Mouse (Mus musculus) CD4-positive, CD25-positive, alpha-beta regulatory T cell, adult 2 months (primary cell): ENCODE data around the gene Sorbs1.

Source experiments
- DNase-seq: peaks from one replicate; pipeline ENCODE4 v3.0.0-alpha.2; 2012; ENCODE audit warnings: low read depth, low spot score

Gene Sorbs1

DNA sequence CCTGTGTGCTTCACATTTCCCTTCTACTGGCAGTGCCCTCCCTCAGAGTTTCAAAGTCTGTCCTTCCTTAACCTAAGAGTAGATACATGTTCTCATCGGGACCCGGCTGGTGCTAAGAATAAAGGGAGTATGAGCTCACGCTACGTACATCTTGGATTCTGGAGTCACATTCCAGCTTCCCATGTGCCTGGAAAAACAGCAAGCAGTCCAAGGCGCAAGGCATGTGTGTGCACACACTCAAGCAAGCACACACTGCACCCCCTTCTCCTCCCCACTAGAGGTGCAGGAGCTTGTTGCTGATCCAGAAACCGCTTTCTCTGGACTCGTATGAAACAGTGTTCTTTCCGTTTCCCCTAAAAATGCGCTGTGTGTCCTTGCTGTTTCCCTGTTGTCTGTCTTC is 210.7 kb downstream of the Sorbs1 start:
- no peak for DNase-seq

DNA sequence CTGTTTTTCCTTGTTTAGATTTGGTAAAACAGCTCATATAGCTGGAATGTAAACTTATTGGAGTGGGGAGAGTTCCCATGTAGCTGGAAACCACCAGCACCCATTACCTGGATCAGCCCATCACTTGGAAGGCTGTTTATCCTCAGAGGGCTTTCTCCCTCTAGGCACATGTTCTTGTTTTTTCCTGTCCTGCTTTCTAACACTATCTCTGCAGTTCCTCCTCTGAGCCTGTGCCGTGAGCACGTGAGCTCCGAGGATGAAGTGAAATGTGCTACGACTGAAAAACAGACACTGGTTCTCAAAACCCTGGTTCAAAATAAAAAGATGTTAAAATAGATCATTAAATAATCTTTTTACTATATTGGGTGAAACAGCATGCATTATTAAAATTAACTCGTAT is 211.1 kb downstream of the Sorbs1 start:
- no peak for DNase-seq

DNA sequence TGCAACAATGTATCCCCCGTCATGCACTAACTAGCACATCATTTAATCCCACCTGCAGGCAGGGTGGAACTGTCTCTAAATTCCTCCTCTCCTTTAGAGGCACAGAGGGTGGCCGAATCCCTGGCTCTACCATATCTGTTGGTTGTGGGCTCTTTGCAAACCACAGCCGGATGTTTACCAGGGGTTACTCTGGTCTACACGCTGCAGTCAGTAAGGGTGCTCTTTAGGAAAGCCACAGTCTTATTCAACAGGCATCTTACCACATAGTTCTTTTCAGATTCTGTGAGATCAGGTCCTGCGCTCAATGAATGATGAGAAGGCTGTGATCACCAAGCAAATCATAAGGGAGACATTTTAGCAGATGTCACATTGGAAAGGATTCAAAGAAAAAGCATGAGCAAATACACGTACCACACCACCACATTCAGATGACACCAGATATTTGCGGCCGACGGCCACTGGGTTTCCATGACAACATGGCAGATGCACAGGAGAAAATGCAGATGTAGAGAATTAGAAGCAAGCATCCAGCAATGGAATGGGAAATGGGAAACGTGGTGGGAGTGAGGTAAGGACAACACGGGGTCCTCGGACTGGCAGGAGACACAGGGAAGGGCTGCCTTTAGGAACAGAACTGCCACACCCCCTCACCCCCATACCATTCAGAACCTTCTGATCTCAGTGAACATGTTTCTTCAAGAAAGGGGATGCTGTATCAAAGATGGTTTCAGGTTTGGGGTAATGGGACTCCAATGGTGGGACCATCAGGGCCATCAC is 213.4 kb downstream of the Sorbs1 start:
- no peak for DNase-seq

DNA sequence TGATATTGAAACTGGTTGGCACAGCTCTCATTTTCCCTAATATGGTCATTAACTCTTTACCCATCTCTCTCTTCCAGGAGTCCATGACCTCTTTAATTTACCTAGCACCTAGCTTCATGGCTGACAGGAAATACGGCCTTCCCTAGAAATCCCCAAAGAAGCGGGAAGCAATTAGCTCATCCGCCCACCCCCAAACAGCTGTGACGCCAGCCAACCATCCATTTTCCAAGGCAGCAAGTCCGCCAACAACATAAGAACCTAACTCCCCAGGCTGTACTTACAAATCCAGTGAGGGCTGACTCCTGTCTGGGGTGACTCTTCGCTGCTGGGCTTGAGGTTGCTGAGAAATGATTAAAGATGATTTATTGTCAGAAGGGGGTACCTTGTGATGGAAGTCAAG is 214.4 kb downstream of the Sorbs1 start:
- no peak for DNase-seq

DNA sequence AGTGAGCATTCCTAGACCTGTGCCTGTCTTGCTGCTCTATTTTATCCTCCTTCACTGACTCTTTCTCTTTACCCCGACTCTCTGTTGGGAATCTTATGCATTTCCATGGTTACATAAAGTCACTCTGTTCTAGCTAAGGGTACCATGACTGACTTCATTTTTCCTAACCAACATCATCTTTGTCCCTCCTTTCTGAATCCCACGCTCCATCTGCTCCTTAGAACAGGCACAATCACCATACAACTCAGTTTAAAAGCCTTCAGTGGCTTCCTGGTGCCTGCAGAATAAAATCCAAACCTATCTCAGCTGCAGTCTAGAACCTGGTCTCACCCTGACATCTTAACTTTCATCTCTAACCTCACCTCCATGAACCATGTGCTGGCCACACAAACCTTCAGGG is 215.0 kb downstream of the Sorbs1 start:
- DNase-seq: no peak

DNA sequence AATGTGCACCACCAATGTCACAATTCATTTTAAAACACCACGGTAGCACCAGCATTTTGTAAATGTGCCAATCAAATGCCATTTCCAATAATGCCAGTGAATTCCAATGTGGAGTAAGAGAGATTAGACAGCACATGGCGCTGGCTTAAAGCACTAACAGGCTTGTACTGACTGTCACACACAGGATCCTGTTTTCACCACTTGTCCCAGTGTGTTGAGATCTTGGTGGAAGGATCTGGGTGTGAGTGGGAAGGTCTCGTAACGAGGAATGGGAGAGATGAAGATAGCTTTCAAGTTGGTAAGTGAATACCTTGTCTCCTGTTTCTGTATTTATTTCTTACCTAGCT is 215.8 kb downstream of the Sorbs1 start:
- DNase-seq: no peak

DNA sequence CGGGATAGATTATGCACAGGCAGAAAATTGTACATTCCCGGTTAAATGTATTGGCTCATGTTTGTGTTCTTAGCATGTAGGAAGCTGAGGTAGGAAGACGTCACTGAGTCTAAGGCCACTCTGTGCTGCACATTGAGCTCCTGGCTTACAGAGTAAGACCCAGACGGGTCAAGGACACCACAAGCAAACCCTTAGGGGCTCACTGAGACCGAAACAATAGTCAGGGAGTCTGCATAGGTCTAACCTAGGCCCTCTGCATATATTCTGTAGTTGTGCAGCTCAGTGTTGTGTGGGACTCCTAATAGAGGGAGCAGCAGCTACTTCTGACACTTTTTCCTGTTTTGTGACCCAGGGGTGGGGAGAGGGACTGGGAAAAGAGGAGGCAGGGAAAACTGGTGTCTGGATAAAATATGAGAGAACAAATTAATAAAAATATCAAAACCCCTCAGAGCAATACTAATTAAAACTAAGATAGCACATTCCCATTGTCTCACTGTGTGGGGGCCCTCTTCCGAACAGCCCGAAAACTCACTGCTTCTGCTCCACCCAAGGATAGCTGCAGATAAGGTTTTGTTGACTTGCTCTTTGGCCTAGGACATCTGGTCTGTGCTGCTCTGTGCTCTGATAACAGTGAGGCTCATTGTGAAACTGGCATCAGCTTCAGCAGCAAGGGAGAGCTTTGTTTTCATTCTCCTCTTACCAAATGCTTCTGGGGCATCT is 216.3 kb downstream of the Sorbs1 start:
- no peak for DNase-seq

DNA sequence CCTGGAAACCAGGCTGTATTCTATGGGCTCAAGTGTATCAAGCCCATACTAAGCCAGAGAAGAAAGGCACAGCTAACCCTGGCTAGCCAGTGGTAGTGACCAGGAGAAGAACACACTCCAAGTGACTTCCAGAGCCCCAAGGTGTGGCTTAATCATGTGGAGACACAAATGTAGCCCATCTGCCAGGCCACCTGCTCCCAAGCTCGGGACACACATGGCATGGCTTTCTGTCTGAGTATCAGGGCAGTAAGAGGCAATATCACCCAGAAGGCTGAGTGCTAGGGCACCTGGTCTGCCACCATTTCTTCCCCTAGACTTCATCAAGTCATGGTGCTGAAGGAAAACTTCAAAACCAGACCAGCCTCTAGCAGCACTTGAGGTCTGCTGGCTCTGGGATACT is 219.3 kb downstream of the Sorbs1 start:
- no peak for DNase-seq

DNA sequence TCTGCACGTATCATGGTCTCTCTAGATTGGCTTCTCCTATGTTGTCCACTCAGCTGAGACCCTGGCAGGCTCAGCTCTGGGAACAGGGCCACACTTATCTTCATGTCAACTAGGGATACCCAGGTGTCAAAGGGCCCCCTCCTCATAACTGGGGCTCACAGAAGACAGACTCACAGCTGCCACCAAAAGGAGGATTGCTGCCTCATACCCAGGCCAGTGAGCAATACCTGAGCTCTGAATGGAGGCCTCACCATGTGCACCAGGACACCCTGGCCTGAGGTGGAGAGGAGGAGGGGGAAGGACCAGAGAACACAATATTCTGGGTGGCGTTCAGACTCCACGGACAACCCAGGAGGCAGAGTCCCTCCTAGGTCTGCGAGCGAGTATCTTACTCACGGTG is 219.8 kb downstream of the Sorbs1 start:
- DNase-seq: no peak

DNA sequence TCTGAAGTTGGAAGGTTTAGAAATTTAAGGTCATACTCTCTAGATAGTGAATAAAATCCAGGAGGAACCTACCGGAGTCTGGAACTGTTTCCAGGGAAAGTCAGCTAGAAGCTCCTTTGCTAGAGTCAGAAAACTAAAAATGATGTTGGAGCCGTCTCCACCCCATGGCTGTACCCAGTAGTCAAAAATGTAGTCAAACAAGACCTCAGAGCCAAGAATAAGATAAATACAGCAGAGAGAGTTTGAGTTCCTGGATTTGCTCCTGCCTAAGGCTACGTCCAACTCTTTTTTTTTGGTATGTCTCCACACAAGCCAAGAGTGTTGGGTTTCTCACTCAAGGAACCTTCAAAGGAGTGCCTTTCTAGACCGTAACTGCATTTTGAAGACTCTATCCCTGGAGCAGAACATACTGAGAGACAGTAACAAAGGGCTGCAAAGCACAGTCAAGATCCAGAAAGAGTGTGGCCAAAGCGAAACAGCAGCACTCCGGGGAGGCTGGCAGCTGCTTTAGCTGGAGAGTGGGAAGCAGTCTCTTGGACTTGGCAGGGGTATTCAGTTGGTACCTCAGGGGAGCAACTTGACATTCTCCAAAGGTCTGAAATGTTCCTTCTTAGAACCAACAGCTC is 223.4 kb downstream of the Sorbs1 start:
- DNase-seq: no peak

DNA sequence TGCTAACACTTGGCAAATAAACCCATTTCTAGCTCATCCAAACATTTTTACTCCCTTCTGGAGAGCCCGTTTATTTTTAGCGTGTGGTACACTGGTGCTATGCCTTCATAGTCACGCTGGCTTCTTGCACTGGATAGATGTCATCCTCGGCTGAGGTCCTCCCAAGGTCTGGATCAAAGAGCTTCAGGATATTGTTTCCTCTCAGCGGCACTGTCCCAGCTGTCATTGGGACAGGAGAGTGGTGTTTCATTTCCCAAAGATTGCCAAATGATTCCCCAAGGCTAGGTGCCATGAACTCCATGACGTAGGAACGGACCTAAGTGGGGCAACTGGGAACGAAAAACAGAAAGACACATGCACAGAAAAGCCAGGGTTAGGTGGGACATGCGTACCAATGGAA is 225.2 kb downstream of the Sorbs1 start:
- no peak for DNase-seq

DNA sequence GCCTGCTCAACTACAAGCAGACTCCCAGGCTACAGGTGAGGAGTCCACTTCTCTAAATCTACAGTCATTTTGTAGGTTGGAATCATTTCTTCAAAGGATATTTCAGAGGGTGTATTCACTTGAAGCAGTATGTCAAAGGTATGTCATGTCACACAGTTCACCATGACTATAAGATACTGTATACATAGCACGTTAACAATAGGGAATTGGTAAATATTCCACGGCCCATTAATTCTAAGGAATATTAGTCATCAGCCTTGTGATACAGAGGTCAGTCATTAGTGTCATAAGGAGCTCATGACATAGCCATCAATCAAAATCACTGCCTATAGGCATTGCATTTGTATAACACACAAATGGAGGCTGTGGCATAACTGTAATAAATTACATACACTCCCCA is 228.9 kb downstream of the Sorbs1 start:
- no peak for DNase-seq

DNA sequence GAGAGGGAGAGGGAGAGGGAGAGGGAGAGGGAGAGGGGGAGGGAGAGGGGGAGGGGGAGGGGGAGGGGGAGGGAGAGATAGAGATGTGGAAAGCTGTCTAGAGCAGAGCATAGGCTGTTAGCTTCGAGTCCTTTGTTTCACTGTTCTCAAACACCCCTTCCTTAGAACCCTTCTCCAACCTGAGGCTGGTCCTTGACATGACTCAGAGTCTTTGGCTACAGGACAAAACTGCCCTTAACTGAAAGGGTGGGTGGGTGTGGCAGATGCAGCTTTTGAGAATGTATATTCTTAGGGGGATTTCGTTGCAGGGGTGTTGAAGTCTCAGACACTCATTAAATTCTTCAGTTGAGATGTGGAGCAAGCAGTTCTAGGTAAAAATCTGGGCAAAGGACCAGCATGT is 230.2 kb downstream of the Sorbs1 start:
- no peak for DNase-seq

DNA sequence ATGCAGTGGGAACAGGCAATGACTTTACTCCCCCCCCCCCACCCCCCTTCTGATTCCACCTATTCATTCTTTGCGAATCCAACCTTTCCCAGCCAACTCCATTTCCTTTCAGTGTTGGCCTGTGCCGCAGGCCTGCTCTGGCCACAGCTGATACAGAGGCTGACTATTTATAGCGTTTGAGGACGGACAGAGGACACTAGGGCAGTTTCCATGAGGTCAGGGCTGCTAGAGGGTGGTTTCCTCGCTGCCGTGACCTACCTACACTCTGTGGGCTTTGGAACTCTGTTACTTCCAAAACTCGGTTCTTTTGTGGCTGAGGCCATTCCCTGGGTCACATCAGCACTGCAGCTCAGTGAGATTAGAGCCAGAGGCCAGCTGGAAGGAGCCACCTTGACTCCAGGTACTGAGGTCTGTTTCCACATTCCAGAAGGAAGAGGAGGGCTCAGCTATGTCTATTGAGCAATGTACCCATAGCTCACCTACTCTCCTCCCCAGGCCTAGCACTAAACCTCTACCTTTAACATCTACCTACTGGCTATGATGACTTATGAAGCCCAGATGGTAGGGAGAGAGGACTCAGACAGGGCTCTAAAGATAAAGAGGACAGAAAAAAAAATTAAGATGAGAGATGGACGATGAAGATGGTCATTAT is 235.1 kb downstream of the Sorbs1 start:
- DNase-seq: no peak

DNA sequence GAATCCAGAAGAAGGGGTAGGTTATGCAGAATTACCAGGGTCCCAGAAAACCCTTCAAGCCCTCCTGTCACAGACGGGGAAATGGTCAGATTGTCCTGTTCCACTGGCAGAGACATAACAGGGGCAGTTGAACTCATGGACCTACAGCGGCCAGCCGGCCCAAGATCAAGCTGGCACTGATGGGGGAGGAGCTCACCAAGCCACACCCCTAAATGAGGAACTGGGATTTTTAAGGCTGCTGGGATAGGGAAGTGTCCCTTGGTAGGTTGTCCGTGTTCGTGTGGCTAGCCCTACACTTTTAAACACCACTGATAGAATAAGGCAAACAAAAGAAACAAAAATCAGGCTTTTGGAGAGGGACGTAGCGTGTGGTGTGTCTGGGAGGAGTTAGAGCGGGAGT is 236.1 kb downstream of the Sorbs1 start:
- DNase-seq: no peak

DNA sequence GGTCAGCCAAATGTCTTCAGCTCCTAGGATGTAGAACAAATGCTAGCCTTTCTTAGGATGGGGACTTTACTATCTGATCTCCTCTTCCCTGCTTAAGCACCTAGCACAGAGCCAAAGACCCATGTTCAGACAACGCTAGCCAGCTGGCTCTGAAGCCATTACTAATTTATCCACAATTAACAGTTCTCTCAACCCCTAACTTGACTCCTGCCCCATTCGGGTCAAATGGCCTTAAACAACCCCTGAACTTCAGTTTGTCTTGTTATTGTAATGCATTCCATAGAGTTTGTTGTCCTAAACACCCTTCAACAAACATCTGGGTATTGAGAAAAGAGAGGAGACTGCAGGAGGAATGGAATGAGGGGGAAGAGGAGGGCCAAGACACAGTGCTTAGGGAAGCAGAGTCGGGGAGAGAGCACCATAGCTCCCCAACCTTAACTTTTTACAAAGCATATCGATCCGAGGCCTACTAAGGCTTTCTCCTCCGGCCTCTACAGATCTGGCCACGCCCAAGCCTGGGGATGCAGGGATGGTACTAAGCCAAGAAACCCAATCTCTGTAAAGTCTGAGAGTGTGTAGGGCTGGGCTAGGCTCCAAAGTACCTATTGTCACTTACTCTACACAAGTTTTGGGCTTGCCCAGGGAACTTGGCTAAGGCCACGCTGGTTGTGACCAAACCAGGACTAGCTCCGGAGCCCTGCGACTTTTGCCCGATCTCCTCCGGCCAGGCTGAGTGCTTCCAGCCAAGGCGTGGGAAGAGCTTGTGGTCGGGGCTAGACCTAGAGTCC is 238.0 kb downstream of the Sorbs1 start:
- no peak for DNase-seq

DNA sequence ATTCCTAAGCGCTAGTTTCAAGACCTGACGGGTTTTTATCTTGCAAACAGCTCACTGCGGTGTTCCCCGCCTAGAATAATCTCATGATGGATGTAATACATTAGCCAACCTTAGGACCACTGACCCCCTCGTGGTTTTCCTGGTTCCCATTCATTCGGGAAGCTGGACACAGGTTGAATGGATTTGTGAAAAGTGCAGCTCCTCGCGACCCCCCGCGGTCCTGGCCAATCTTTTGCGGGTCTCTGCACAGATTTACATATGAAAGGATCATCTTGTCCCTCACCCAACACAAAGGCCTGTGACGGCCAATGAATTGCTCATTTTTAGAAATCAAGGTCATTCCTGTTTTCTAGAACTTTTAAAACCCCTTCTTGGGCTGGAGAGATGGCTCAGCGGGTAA is 240.9 kb downstream of the Sorbs1 start:
- no peak for DNase-seq

DNA sequence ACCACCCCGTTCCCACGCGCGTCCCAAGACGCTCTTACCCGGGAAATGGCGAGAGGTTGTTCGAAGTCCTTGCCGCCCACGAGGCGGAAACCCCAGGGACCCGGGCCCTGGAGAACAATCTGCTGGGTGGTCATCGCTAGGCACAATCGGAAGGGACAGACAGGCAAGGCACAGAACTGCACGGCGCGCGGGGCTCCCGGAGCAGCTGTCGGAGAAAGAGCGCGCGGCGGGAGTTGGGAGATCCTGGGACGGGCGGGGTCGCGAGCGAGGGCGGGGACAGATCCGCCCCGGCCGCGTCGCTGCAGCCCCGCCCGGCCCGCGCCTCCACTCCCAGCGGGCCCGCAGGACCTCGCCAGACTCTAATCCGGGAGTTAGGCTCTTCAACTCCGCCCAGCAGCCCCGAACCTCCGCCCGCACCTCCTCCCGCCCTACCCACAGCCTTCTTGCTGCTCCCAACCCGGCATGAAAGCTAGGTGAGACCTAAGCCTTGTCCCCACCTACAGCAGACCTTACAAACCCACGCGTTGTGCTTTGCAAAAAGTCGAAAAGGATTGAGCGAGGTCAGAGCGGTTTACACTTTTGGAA is 242.2 kb downstream of the Sorbs1 start, which contains the start of gene Pdlim1:
Pdlim1 (minus strand) TSS at position 535 of the 585 bp plus-strand sequence.
- DNase-seq: peak; percentile 80

DNA sequence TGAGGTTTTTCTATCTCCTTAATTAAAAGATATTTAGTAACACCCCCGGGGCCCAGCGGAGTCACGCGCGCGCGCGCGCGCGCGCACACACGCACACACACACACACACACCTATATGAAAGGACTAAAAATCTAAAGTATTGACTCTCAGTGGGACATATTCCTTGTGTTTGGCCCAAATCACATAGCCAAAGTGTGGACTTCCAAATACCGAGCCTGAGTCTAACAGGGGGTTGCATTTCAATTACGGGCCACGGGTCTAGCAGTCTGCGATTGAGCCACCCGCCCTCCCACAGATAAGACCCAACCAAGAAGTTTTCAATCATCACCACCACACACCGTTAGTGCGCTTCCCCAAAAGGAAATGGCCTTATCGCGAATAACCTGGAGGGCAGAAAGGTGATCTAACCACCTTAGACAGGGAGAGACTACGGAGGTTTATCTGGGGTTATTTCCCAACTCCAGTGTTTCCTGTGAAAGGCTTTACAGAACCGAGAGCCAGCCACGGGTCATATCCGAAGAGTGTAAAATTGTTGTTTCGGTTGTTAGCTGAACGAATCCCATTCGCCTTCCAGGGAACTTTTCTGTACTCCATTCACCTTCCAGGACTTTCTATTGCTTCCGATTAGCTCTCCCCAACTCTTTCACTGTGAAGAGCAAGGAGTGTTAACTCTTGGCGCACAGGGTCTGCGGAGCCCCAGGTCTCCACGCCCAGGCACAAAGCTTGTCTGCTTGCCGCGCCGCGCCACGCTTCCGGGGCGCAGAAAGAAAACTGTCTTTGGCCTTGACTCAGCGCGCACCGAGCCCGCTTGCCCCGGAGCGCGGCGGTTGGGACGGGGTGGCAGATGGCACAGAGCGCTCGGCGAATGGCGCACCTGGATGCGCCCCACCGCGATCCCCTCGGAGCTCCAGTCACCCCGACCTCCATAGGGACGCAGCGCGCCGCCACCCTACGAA is 242.9 kb downstream of the Sorbs1 start:
- peak; percentile 78 for DNase-seq

DNA sequence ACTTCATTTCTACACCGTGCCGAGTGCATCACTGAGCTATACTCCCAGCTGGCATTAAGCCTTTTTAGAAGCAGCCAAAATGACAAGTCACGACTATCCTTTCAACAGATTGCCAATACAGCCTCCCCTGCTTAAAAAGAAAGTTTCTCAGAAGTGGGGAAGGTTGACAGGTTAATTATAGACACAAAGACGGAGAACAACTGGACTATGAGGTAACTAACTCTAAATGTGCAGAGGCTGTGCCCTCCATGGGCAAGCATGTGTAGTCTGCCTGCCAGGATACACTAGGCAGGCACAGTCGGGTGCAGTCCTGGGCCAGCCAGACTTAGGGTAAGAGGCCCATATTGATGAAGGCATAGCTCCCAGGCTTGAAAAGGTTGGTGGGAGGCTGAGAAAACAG is 244.1 kb downstream of the Sorbs1 start:
- no peak for DNase-seq
